8 mouse cellular contexts compared by ENCODE assay signal in genomic region chr3:65929821-65930633, GRCm38 (mm10). TPM values are rescaled to one million over a fixed set of nuclear protein-coding genes. Genes with fewer than 3 reads are reported as not detected.
A peak's percentile ranks its signal among the peaks of the same experiment; 100 is the strongest.
DNase-seq lines count a peak whose midpoint lies in the region; ATAC-seq and TF ChIP-seq lines count a peak whose summit lies in the region.

No protein-coding gene starts in this region.

- peak overlapping the region; percentile 59 for H3K4me2 ChIP-seq in intestine, postnatal 0 days (replicated peaks; ENCODE audit: low read depth)
- H3K4me2 ChIP-seq in midbrain, embryonic 11.5 days: peak overlapping the region; percentile 29; the same call in 1 of the 2 replicates

- TF ChIP-seq POLR2A in spleen, adult 2 months (IDR thresholded peaks at IDR 0.05; ENCODE audit: low read depth, low read length): no peak

- no peaks in the 10 kb centered on the region for H3K36me3 ChIP-seq in intestine, postnatal 0 days (ENCODE audit: control insufficient read depth, insufficient read depth)
- no peaks in the 10 kb centered on the region for H3K36me3 ChIP-seq in limb, embryonic 10.5 days
- H3K36me3 ChIP-seq in midbrain, embryonic 11.5 days (ENCODE audit: control insufficient read depth, insufficient read depth, low read length): no peaks in the 10 kb centered on the region
- H3K36me3 ChIP-seq in spleen, adult 2 months (ENCODE audit: control insufficient read depth, insufficient read depth, low read length): no peaks in the 10 kb centered on the region

- intact Hi-C loops in gastrocnemius, postnatal 14 days (cut with DNase I; ENCODE audit: low total_unique reads): loop anchor here (2.0 to 10.0 kb wide), 5 partner anchors 65 to 955 kb away; no protein-coding TSS in a partner anchor

- 0 out of 2 replicates have a peak overlapping the region, but pooled peaks have one; percentile 55 for H3K27ac ChIP-seq in intestine, postnatal 0 days (ENCODE audit: low read depth, low read length)
- H3K27ac ChIP-seq in limb, embryonic 10.5 days: peak overlapping the region; percentile 87
- peak overlapping the region; percentile 89; the same call in 1 of the 2 replicates for H3K27ac ChIP-seq in midbrain, embryonic 11.5 days (ENCODE audit: low read depth, low read length)
- H3K27ac ChIP-seq in spleen, adult 2 months (ENCODE audit: insufficient read depth, low read length): no peak overlapping the region

- H3K9ac ChIP-seq in intestine, postnatal 0 days (ENCODE audit: low read depth, low read length): no peak overlapping the region; the same call in 1 of the 2 replicates
- peak overlapping the region; percentile 38; the same call in 1 of the 2 replicates for H3K9ac ChIP-seq in midbrain, embryonic 11.5 days (ENCODE audit: low read length)

- TF ChIP-seq CTCF in intestine, postnatal 0 days (IDR thresholded peaks at IDR 0.05; ENCODE audit: low read depth): peak; percentile 81
- TF ChIP-seq CTCF in spleen, adult 2 months (IDR thresholded peaks at IDR 0.05; ENCODE audit: extremely low read depth, insufficient read depth, insufficient read length, insufficient replicate concordance): peak; percentile 52; the same call in 1 of the 2 replicates

- DNase-seq in ovary, postnatal 36 days (ENCODE audit: low spot score): peak; percentile 47
- no peak for DNase-seq in ovary, postnatal 10 days (ENCODE audit: low spot score)
- DNase-seq in cerebellum, postnatal 4 days (ENCODE audit: low spot score in 2 of 2): peak; percentile 52 to 71
- peak; percentile 58 for DNase-seq in gastrocnemius, postnatal 14 days
- peak; percentile 68 for DNase-seq in limb, embryonic 10.5 days (ENCODE audit: low spot score)
- peak; percentile 94 for DNase-seq in midbrain, embryonic 11.5 days (ENCODE audit: low spot score, missing footprints)
- peak; percentile 52 to 57 for DNase-seq in spleen, adult 2 months (ENCODE audit: low read depth in 1 of 2, low spot score in 2 of 2)

- ATAC-seq in intestine, postnatal 0 days: peak; percentile 42; the same call in 1 of the 2 replicates
- peak; percentile 60 for ATAC-seq in midbrain, embryonic 11.5 days (ENCODE audit: low FRiP score)

- peaks cover 8% of the 10 kb centered on the region; the same call in 1 of the 2 replicates for H3K4me1 ChIP-seq in intestine, postnatal 0 days (replicated peaks; ENCODE audit: control insufficient read depth, insufficient read depth, low read length)
- peaks cover 23% of the 10 kb centered on the region for H3K4me1 ChIP-seq in limb, embryonic 10.5 days
- H3K4me1 ChIP-seq in midbrain, embryonic 11.5 days (ENCODE audit: control insufficient read depth, insufficient read depth, low read length): peaks cover 15% of the 10 kb centered on the region
- H3K4me1 ChIP-seq in spleen, adult 2 months (ENCODE audit: control insufficient read depth, insufficient read depth, insufficient read length): no peaks in the 10 kb centered on the region

- no peaks in the 10 kb centered on the region for H3K27me3 ChIP-seq in intestine, postnatal 0 days (replicated peaks; ENCODE audit: control insufficient read depth, insufficient read depth, low read length)
- H3K27me3 ChIP-seq in limb, embryonic 10.5 days (ENCODE audit: low read depth, poor library complexity, severe bottlenecking): no peaks in the 10 kb centered on the region
- no peaks in the 10 kb centered on the region for H3K27me3 ChIP-seq in midbrain, embryonic 11.5 days (ENCODE audit: control insufficient read depth, insufficient read depth, low read length)
- no peaks in the 10 kb centered on the region for H3K27me3 ChIP-seq in spleen, adult 2 months (ENCODE audit: control insufficient read depth, insufficient read depth, low read length)

- 0 out of 2 replicates have a peak overlapping the region, but pooled peaks have one; percentile 4 for H3K4me3 ChIP-seq in intestine, postnatal 0 days (ENCODE audit: low read depth, low read length)
- H3K4me3 ChIP-seq in limb, embryonic 10.5 days: peak overlapping the region; percentile 45
- H3K4me3 ChIP-seq in midbrain, embryonic 11.5 days (ENCODE audit: low read depth, low read length): no peak overlapping the region
- H3K4me3 ChIP-seq in spleen, adult 2 months (ENCODE audit: extremely low read depth, insufficient read depth, insufficient read length): no peak overlapping the region

- 24% methylated on average over 20 of the region's 20 CpGs for WGBS in intestine, postnatal 0 days
- whole genome bisulfite sequencing in limb, embryonic 10.5 days: 27% methylated on average over 20 of the region's 20 CpGs
- 23% methylated on average over 20 of the region's 20 CpGs for WGBS in midbrain, embryonic 11.5 days
- WGBS in spleen, adult 2 months: 24% methylated on average over 20 of the region's 20 CpGs

- no peaks in the 10 kb centered on the region for H3K9me3 ChIP-seq in intestine, postnatal 0 days (ENCODE audit: control insufficient read depth)
- H3K9me3 ChIP-seq in limb, embryonic 10.5 days (replicated peaks): no peaks in the 10 kb centered on the region
- H3K9me3 ChIP-seq in midbrain, embryonic 11.5 days (ENCODE audit: control insufficient read depth, low read length): no peaks in the 10 kb centered on the region

RNA-seq across cellular contexts. Expression of gene Ccnl1, which starts 28.0 kb away (rescaled TPM):
- total RNA-seq in gastrocnemius, postnatal 14 days (2021): 10 to 100 TPM; 16.1 to 18.8 TPM
- polyA plus RNA-seq in intestine, postnatal 0 days (2015; fragmentation: Nextera tagmentation; extraction: Ambion mirVana): 47.6 and 52.8 TPM in 2 replicates
- polyA plus RNA-seq in limb, embryonic 10.5 days (2016; fragmentation: Nextera tagmentation; extraction: Ambion mirVana): 93.2 and 115 TPM in 2 replicates
- 119 and 131 TPM in 2 replicates for polyA plus RNA-seq in midbrain, embryonic 11.5 days (2014; fragmentation: Nextera tagmentation; extraction: Ambion mirVana)
- 52.5 and 95.8 TPM in 2 replicates for polyA plus RNA-seq in spleen, adult 2 months (2012; rRNA removed)

Comparison
In these comparisons a context has a peak if more than half of its experiments do, and no peak if none do; other contexts are left out.
1. H3K4me3 ChIP-seq: peak in intestine, postnatal 0 days (single experiment) and limb, embryonic 10.5 days (single experiment); none in midbrain, embryonic 11.5 days (single experiment) and spleen, adult 2 months (single experiment).